Mouse (Mus musculus) kidney, adult 18-20 months (tissue): ENCODE measurements at regions not wholly inside any gene's neighbourhood (a gene's known extent, or its start where the extent isn't known, plus 50 kb on each side); places are given as distances from the start of the nearest gene placed in this dataset.

Experiments used
- DNase-seq: peaks from one replicate; pipeline ENCODE4 v3.0.0; 2021

DNA sequence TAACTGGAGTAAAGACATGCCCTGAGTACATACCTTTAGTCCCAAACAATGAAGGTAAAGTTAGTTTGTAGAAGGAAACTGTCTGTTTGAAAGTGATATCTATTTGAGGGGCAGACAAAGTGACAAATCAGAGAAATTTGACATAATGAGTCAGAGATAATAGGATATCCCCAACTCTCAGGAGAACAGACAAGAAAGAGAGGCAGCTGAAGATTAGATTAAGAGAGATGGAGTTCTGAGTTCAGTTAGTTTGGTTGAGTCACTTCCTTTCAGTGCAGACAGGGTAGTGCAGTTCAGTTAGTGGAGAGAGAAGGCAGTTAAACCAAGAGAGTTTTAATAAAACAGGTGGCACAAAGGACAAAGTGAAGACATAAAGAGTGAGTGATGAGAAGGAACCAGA, 477.4 kb upstream of the Diaph2 start:
- no peak for DNase-seq

DNA sequence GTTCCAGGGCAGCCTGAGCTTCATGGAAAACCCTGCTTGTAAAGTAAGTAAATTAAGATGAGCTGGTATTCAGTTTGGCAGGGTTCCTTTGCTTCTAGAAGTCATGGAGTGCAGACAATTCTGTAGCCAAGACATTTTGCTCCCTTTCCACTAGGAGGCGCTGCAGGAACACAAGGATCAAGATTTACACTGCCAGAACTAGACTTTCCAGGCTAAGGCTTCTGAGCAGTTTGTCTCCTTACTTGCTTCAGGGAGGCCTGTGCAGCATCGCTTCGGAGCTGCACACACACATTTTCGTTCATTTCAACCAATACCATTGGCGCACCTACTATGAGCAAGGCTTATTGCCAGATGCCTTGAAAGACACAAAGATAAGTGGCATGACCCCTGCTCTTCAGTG, 445.6 kb upstream of the Diaph2 start:
- DNase-seq = peak; percentile 5

DNA sequence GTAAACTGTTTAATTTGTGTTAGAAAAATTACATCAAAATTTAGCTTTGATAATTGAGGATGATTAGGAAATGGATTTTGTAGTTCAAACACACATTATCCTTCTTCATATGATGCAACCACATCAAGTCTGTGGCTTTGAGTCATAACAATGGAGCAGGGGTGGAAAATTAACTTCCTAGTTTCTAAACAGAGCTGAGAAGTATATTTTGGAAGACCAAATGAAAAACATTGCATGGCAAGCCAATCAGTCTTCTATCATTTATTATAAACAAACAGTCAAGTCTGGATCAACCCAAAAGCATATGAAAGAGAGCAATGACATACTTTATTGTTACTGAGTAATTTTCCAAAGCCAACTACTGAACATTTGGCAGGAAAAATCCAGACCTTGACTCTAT, 440.2 kb upstream of the Diaph2 start:
- no peak for DNase-seq

DNA sequence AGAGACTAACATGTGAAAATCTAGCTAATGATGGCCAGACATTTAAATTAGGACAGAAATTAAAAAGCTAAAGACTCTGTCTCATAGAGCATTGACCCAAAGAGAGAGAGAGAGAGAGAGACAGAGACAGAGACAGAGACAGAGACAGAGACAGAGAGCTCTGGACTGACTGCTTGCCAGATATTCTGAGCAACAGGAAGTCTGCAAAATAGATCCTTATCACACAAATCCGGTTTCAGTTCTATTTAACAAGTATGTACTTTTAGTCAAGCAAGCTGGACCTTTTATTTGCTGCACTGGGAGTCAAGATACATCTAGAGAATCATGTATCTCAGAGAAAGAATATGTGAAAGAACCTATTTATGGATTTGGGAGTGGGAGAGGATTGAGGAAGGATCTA, 420.1 kb upstream of the Diaph2 start:
- DNase-seq = no peak

DNA sequence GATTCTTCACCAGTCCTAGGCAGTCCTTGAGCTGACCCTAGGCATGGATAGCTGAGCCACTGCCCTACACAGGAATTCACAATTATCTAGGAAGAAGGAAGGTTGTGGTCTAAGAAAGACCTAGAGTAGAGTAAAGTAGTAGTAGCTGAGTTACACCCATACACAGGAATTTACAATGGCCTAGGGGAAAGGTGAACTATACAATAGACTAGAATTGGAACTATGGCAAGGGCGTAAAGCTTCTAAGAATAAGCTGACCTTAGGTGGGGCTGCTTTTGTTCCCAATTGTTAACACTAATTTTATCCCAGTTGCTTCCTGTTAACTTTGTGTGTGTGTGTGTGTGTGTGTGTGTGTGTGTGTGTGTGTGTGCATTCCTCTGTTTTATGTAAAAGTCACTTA, 416.7 kb upstream of the Diaph2 start:
- no peak for DNase-seq
